Mouse (Mus musculus) retina, postnatal 1 day (tissue): Measurements from ENCODE around the gene Scrn2.

Source experiments
- DNase-seq: peaks from one replicate; pipeline ENCODE4 v3.0.0-alpha.2; 2012

Gene Scrn2

GRCm38 (mm10) chr11:97052219-97052646 lies 22.5 kb downstream of the Scrn2 start:
- DNase-seq: no peak

GRCm38 (mm10) chr11:97063274-97063920 lies 33.7 kb downstream of the Scrn2 start:
- DNase-seq: no peak

GRCm38 (mm10) chr11:97063921-97064295 lies 34.2 kb downstream of the Scrn2 start:
- DNase-seq: no peak

- no peak for DNase-seq
Observed at GRCm38 (mm10) chr11:97065538-97066295, 36.0 kb downstream of the Scrn2 start.

GRCm38 (mm10) chr11:97066656-97067360 lies 37.1 kb downstream of the Scrn2 start:
- no peak for DNase-seq

- DNase-seq: no peak
Observed at GRCm38 (mm10) chr11:97069333-97069732, 39.6 kb downstream of the Scrn2 start.

GRCm38 (mm10) chr11:97069770-97070169 lies 40.0 kb downstream of the Scrn2 start:
- no peak for DNase-seq

GRCm38 (mm10) chr11:97071129-97071528 lies 41.4 kb downstream of the Scrn2 start:
- no peak for DNase-seq

- DNase-seq: peak; percentile 86
Observed at GRCm38 (mm10) chr11:97072533-97072932, 42.8 kb downstream of the Scrn2 start.

GRCm38 (mm10) chr11:97074235-97074634 lies 44.5 kb downstream of the Scrn2 start:
- no peak for DNase-seq

GRCm38 (mm10) chr11:97078751-97079150 lies 49.0 kb downstream of the Scrn2 start:
- DNase-seq: no peak

GRCm38 (mm10) chr11:97080291-97080690 lies 50.6 kb downstream of the Scrn2 start:
- peak; percentile 75 for DNase-seq

GRCm38 (mm10) chr11:97082977-97083376 lies 53.2 kb downstream of the Scrn2 start:
- peak; percentile 84 for DNase-seq
